11 mouse cellular contexts compared by ENCODE assay signal in genomic region chr11:90548560-90548959, GRCm38 (mm10).
DNase-seq lines count a peak whose midpoint lies in the region; ATAC-seq lines count a peak whose summit lies in the region.
"Had no signal": no experiment of that assay in that cellular context is flagged by ENCODE, and none has a peak within 500 bp of the region (broad histone marks: within the 10 kb centered on the region; RNA-seq: fewer than 3 reads in every experiment).

No protein-coding gene starts in this region.

- no peaks in the 10 kb centered on the region for H3K27me3 ChIP-seq in neural tube, embryonic 14.5 days (ENCODE audit: control insufficient read depth, insufficient read depth, low read length)
- H3K27me3 ChIP-seq: Patski; stomach, embryonic 15.5 days had no signal

- H3K27ac ChIP-seq in neural tube, embryonic 14.5 days (ENCODE audit: low read depth, low read length): no peak overlapping the region
- H3K27ac ChIP-seq: stomach, embryonic 15.5 days had no signal

- DNase-seq in embryo, embryonic 10.5 days (ENCODE audit: low spot score): peak; percentile 71
- DNase-seq in frontal cortex, adult 2 months (ENCODE audit: extremely low spot score in 1 of 2, low spot score in 1 of 2): peak; percentile 32 to 61
- peak; percentile 13 to 29 for DNase-seq in layer of hippocampus, postnatal 10 days (ENCODE audit: low spot score in 2 of 2)
- DNase-seq in gastrocnemius, postnatal 25 days: no peak
- no peak for DNase-seq in kidney, postnatal 14 days
- no peak for DNase-seq in T-cell, adult 2 months (ENCODE audit: low spot score)
- no peak for DNase-seq in yolk sac, embryonic 10.5 days (ENCODE audit: low spot score)

- peaks cover 3% of the 10 kb centered on the region; the same call in 1 of the 2 replicates for H3K4me1 ChIP-seq in neural tube, embryonic 14.5 days (ENCODE audit: control insufficient read depth, insufficient read depth, low read length)
- H3K4me1 ChIP-seq: stomach, embryonic 15.5 days had no signal

- WGBS in neural tube, embryonic 14.5 days: 25% methylated on average over 13 of the region's 13 CpGs

- H3K9me3 ChIP-seq in neural tube, embryonic 14.5 days (ENCODE audit: control insufficient read depth, low read length): no peaks in the 10 kb centered on the region
- H3K9me3 ChIP-seq: stomach, embryonic 15.5 days had no signal

- H3K4me3 ChIP-seq in neural tube, embryonic 14.5 days (ENCODE audit: low read depth, low read length): no peak overlapping the region
- H3K4me3 ChIP-seq: stomach, embryonic 15.5 days had no signal

- 0 out of 2 replicates have a peak overlapping the region, but pooled peaks have one; percentile 1 for H3K4me2 ChIP-seq in neural tube, embryonic 14.5 days (ENCODE audit: low read depth, low read length)
- H3K4me2 ChIP-seq: stomach, embryonic 15.5 days had no signal

- no peak overlapping the region for H3K9ac ChIP-seq in neural tube, embryonic 14.5 days (replicated peaks; ENCODE audit: low read depth, low read length)
- H3K9ac ChIP-seq: stomach, embryonic 15.5 days had no signal

- ATAC-seq in neural tube, embryonic 14.5 days (ENCODE audit: low read depth): peak; percentile 34; the same call in 1 of the 2 replicates
- ATAC-seq: lung, postnatal 0 days; Patski had no signal

- H3K36me3 ChIP-seq in neural tube, embryonic 14.5 days (ENCODE audit: control insufficient read depth, insufficient read depth, low read length): no peaks in the 10 kb centered on the region
- H3K36me3 ChIP-seq: stomach, embryonic 15.5 days had no signal

Comparison
In these comparisons a context has a peak if more than half of its experiments do, and no peak if none do; other contexts are left out.
1. DNase-seq: peak in embryo, embryonic 10.5 days (single experiment), frontal cortex, adult 2 months (2 of 2) and layer of hippocampus, postnatal 10 days (2 of 2); none in gastrocnemius, postnatal 25 days (single experiment), kidney, postnatal 14 days (single experiment), T-cell, adult 2 months (single experiment) and yolk sac, embryonic 10.5 days (single experiment).